Mouse (Mus musculus) brain, embryonic 18.5 days (tissue): ENCODE data around the gene Rnf186.

Experiments
- DNase-seq: peaks from one replicate; pipeline ENCODE4 v3.0.0-alpha.2; 2012; ENCODE audit warnings: low read depth, low spot score

Rnf186 gene

DNA sequence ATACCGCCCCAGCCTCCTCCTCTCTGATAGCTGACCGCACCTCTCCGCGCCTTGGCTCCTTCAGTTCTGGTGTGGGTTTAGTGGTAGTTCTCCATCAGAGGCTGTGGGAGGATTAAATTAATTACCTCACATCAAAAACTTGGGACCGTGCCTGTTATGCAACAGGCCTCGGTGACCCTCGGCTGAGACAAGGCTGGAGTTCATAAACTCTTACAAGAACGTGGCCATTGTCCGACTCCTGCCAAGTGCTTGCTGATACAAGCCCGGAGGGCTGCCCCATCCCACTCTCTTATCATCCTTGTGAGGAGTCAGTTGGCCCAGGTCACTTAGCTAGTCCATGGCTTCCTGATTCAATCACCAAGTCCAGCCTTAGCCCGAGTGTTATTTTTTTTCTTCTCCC lies 46.4 kb downstream of the Rnf186 start:
- DNase-seq = no peak

DNA sequence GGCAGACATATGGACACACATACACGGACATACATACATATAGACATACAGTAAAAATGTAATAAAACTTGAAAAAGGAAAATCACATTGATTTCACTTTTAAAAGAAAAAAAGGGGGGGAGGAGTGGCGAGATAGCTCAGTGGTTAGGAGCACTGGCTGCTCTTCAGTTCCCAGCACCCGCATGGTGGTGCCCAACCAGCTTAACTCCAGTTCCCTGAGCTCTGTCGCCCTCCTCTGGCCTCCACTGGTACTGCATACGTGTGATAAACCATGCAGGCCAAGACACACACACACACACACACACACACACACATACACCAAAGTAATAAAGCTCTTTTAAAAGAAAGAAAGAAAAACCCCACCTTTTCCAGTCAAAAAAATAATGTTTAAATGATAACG lies 47.9 kb downstream of the Rnf186 start:
- DNase-seq = no peak
